Mouse (Mus musculus): ENCODE measurements around the gene Vwce. TPM values are rescaled to one million over a fixed set of nuclear protein-coding genes. Genes with fewer than 3 reads are reported as not detected.
A peak's percentile ranks its signal among the peaks of the same experiment; 100 is the strongest.

Vwce gene
- polyA plus RNA-seq, 1 experiment from 2014 or later = 3.0 TPM

GRCm38 (mm10) chr19:10676656-10677055 is 42.6 kb downstream of the Vwce start:
- no peak for TF ChIP-seq CTCF (IDR thresholded peaks at IDR 0.05; ENCODE audit: low read depth)
- no peak overlapping the region for H3K27ac ChIP-seq
- H3K9me3 ChIP-seq (replicated peaks; ENCODE audit: low read length) = no peaks in the 10 kb centered on the region
- H3K4me1 ChIP-seq (replicated peaks; ENCODE audit: insufficient read depth, low read length) = no peaks in the 10 kb centered on the region
- H3K9ac ChIP-seq (ENCODE audit: low read depth, low read length) = no peak overlapping the region
- H3K27me3 ChIP-seq (ENCODE audit: insufficient read depth, low read length) = no peaks in the 10 kb centered on the region
- no peak overlapping the region for H3K4me3 ChIP-seq (replicated peaks; ENCODE audit: low read depth, low read length)
- WGBS = 80% methylated on average over 16 of the region's 16 CpGs
- H3K4me2 ChIP-seq (ENCODE audit: low read length) = no peak overlapping the region
- ATAC-seq (replicated peaks; ENCODE audit: low FRiP score, low read depth) = no peak
- no peak for DNase-seq (ENCODE audit: low spot score)
- no peaks in the 10 kb centered on the region for H3K36me3 ChIP-seq (ENCODE audit: insufficient read depth, low read length)

GRCm38 (mm10) chr19:10677915-10678771 is 44.1 kb downstream of the Vwce start, which contains the start of gene Pga5:
Gene Pga5, minus strand, starts transcription at chr19:10678071.
- Histone ChIP-seq H3K4me1 (replicated peaks; ENCODE audit: insufficient read depth, low read length) (no peaks in the 10 kb centered on the region), H3K9me3 (replicated peaks; ENCODE audit: low read length) (no peaks in the 10 kb centered on the region), H3K9ac (ENCODE audit: low read depth, low read length) (no peak within 1 kb of the TSS), H3K27me3 (ENCODE audit: insufficient read depth, low read length) (no peaks in the 10 kb centered on the region), H3K27ac (no peak within 1 kb of the TSS), H3K36me3 (ENCODE audit: insufficient read depth, low read length) (no peaks in the 10 kb centered on the region), H3K4me2 (ENCODE audit: low read length) (no peak within 1 kb of the TSS), H3K4me3 (replicated peaks; ENCODE audit: low read depth, low read length) (no peak within 1 kb of the TSS)
- peak; percentile 83 for DNase-seq (ENCODE audit: low spot score)
- ATAC-seq (replicated peaks; ENCODE audit: low FRiP score, low read depth) = no peak
- WGBS = 35% methylated on average over 6 of the region's 6 CpGs
- peak; percentile 94 for TF ChIP-seq CTCF (IDR thresholded peaks at IDR 0.05; ENCODE audit: low read depth)

DNA sequence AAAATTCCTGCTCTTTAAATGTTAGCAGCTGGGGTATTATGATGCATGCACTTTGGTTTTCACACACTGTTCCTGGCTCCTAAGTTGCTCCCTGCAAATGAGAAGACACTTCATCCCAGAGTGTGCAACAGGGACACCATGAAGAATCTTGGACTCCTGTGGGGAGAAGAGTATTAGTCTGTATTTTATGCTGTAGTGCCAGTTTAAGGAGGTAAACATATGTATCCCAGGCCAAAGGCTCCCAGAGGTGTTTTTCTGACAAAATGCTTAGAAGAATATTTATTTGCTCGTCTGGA is 44.7 kb downstream of the Vwce start:
- 61% methylated on average over 1 of the region's 1 CpGs for WGBS
- TF ChIP-seq CTCF (IDR thresholded peaks at IDR 0.05; ENCODE audit: low read depth) = no peak
- Histone ChIP-seq H3K36me3 (ENCODE audit: insufficient read depth, low read length) (no peaks in the 10 kb centered on the region), H3K9ac (ENCODE audit: low read depth, low read length) (no peak overlapping the region), H3K4me1 (replicated peaks; ENCODE audit: insufficient read depth, low read length) (no peaks in the 10 kb centered on the region), H3K9me3 (replicated peaks; ENCODE audit: low read length) (no peaks in the 10 kb centered on the region), H3K4me3 (replicated peaks; ENCODE audit: low read depth, low read length) (no peak overlapping the region), H3K27ac (no peak overlapping the region), H3K27me3 (ENCODE audit: insufficient read depth, low read length) (no peaks in the 10 kb centered on the region), H3K4me2 (ENCODE audit: low read length) (no peak overlapping the region)
- DNase-seq (ENCODE audit: low spot score) (no peak), ATAC-seq (replicated peaks; ENCODE audit: low FRiP score, low read depth) (no peak)

DNA sequence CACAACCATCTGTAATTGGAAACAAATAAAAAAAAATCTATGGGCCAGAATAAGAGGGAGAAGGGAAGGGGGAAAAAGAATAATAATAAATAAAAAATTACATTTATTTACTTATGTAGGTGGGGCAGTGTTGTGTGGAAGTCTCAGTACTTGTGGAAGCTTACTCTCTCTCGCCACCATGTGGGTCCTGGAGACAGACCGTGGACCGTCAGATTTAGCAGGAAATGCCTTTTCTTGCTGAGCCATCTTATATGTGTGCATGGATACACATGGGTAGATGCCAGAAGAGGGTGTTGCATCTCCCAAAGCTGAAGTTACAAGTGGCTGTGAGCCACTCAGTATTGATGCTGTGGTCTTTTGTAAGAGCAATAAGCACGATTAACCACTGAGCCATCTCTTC is 47.6 kb downstream of the Vwce start:
- peak; percentile 20; the same call in 1 of the 2 replicates for TF ChIP-seq CTCF (IDR thresholded peaks at IDR 0.05; ENCODE audit: low read depth)
- ATAC-seq (replicated peaks; ENCODE audit: low FRiP score, low read depth) (no peak), DNase-seq (ENCODE audit: low spot score) (no peak)
- Histone ChIP-seq H3K4me2 (ENCODE audit: low read length) (no peak overlapping the region), H3K36me3 (ENCODE audit: insufficient read depth, low read length) (no peaks in the 10 kb centered on the region), H3K4me1 (replicated peaks; ENCODE audit: insufficient read depth, low read length) (0 out of 2 replicates have a peak, but pooled peaks cover 3% of the 10 kb centered on the region), H3K27ac (no peak overlapping the region), H3K9me3 (replicated peaks; ENCODE audit: low read length) (no peaks in the 10 kb centered on the region), H3K9ac (ENCODE audit: low read depth, low read length) (no peak overlapping the region), H3K4me3 (replicated peaks; ENCODE audit: low read depth, low read length) (no peak overlapping the region), H3K27me3 (ENCODE audit: insufficient read depth, low read length) (no peaks in the 10 kb centered on the region)
- 49% methylated on average over 4 of the region's 4 CpGs for WGBS

DNA sequence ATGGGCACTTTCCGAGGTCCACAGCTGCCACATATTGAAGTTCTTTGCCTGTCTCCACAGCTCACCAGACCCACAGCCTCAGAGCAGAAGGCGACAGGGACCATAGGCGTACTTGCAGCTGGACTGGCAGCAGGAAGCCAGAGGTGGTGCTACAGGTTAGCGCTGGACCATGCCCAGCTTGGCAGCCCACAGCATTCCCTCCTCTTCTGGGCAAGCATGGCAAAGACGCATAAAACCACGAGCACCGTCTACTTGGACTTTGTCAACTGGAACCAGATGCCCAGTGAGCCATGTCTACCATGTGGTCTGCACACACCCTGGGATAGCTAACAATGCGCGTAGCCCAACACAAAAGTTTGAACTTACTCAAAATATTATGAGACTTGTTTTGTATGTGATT is 51.1 kb downstream of the Vwce start:
- no peak for ATAC-seq (replicated peaks; ENCODE audit: low FRiP score, low read depth)
- Histone ChIP-seq H3K4me1 (replicated peaks; ENCODE audit: insufficient read depth, low read length) (peaks cover 12% of the 10 kb centered on the region), H3K27ac (no peak overlapping the region), H3K9me3 (replicated peaks; ENCODE audit: low read length) (no peaks in the 10 kb centered on the region), H3K27me3 (ENCODE audit: insufficient read depth, low read length) (no peaks in the 10 kb centered on the region), H3K36me3 (ENCODE audit: insufficient read depth, low read length) (no peaks in the 10 kb centered on the region), H3K4me3 (replicated peaks; ENCODE audit: low read depth, low read length) (no peak overlapping the region), H3K9ac (ENCODE audit: low read depth, low read length) (no peak overlapping the region), H3K4me2 (ENCODE audit: low read length) (no peak overlapping the region)
- 71% methylated on average over 9 of the region's 9 CpGs for WGBS
- TF ChIP-seq CTCF (IDR thresholded peaks at IDR 0.05; ENCODE audit: low read depth) = peak; percentile 37; the same call in 1 of the 2 replicates
- DNase-seq (ENCODE audit: low spot score) = no peak

DNA sequence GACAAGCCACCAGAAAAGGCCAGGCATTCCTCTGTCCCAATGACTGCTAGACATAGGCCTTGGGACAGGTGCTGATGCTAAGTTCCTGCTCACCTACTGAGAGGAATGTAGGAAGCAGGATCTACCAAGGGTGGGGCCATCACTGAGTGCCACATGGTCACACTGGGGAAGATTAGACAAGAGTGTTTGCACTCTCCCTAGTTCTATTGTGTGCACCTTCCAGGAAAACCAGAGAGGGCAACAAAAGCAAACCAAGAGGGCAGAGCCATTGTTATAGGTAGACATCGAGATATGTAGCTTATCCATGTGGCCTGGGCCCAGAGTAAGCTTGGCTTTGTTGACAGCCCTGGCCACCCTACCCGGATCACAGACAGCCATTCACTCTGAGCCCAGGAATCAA is 51.7 kb downstream of the Vwce start:
- Histone ChIP-seq H3K4me2 (ENCODE audit: low read length) (no peak overlapping the region), H3K4me1 (replicated peaks; ENCODE audit: insufficient read depth, low read length) (peaks cover 19% of the 10 kb centered on the region), H3K9ac (ENCODE audit: low read depth, low read length) (no peak overlapping the region), H3K27me3 (ENCODE audit: insufficient read depth, low read length) (no peaks in the 10 kb centered on the region), H3K4me3 (replicated peaks; ENCODE audit: low read depth, low read length) (no peak overlapping the region), H3K9me3 (replicated peaks; ENCODE audit: low read length) (no peaks in the 10 kb centered on the region), H3K27ac (no peak overlapping the region), H3K36me3 (ENCODE audit: insufficient read depth, low read length) (no peaks in the 10 kb centered on the region)
- WGBS = 87% methylated on average over 2 of the region's 2 CpGs
- no peak for DNase-seq (ENCODE audit: low spot score)
- no peak for TF ChIP-seq CTCF (IDR thresholded peaks at IDR 0.05; ENCODE audit: low read depth)
- ATAC-seq (replicated peaks; ENCODE audit: low FRiP score, low read depth) = no peak
